Mouse (Mus musculus) heart, adult 11 months (tissue): Measurements from ENCODE around the gene Grap.

Experiments
- DNase-seq: peaks from one replicate; pipeline ENCODE4 v3.0.0; 2022

Grap gene

GRCm38 (mm10) chr11:61685119-61685725, 32.2 kb downstream of the Grap start:
- DNase-seq, result no peak

GRCm38 (mm10) chr11:61686141-61686540, 33.1 kb downstream of the Grap start:
- DNase-seq, result no peak

DNA sequence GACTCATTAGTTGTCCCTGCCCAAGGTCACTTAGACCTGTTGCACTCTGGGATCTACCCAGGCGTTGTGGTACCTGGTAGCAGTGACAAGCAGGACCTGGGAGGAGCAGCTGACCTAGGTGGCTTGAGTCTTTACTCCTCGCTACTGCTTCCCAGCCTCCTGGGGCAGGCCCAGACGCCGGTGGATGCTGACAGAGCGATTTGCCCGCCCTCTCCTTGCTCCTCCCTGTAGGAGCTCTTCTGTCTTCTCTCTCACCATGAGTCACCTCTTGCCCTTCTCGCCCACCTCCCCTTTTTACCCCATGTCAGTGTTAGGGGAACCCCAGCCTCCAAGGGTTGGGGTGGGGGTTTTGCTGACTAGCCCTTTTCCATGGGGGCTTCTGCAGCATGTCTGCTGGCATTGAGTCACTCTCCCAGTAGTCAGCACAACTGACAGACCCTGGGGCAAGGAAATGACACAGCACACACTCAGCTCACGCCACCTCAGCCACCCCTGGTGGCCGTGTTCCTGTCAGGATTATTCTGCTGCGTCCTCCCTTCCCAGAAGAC, 33.9 kb downstream of the Grap start:
- DNase-seq, result no peak

DNA sequence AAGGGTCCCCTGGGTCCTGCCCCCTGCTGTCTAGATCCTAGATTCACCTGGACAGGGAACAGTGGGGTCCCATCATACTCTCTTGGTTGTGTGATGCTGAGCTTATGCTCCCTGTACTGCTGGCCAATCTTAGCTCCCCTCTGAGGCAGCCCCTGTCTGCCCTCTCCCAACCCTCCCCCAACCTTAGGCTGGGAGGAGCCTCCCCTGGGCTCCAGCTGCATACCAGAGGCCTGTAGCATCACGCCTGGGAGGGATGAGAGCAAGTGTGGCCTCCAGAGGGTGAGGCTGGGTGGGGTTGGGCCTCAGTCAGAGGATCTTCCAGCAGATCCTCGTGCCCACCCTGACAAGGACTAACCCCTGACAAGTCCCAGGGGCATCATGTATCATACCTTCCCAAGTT, 34.5 kb downstream of the Grap start:
- DNase-seq, result no peak

DNA sequence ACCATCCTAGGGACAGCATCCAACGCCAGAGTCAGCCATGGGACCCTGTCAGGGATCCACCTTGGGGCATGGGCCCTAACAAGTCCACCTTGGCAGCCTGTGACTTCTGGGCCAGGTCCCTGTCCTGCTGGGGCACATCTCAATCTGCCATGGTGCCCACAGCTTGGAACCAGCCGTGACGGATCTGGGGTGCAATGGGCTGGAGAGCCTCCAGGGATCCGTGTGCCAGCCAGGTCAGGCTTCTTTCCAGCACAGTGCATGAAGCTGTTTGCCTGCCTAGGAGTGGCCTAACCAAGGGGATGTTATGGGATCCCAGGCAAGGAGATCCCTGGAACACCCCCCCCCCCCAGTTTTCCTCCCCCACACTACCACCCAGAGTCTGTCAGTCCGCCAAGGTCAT, 39.9 kb downstream of the Grap start:
- DNase-seq, result no peak

DNA sequence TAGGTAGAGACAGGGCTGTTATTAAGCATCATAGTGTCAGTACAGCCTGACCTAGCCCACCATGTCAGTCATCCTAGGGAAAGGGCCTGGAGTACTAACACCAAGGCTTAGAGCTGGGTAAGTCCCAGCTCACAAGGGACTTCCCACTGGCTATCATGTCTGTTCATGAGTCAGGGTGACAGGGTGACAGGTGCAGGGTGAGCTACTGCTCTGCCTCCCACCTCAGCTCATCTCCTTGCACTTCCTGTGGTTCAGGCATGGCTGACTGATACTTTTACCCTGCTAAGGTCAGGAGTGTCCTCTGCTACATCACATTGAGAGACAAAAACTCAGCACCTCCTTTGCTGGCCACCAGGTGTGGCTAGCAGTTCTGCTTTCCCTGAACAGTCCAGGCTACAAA, 45.8 kb downstream of the Grap start:
- DNase-seq, result no peak

DNA sequence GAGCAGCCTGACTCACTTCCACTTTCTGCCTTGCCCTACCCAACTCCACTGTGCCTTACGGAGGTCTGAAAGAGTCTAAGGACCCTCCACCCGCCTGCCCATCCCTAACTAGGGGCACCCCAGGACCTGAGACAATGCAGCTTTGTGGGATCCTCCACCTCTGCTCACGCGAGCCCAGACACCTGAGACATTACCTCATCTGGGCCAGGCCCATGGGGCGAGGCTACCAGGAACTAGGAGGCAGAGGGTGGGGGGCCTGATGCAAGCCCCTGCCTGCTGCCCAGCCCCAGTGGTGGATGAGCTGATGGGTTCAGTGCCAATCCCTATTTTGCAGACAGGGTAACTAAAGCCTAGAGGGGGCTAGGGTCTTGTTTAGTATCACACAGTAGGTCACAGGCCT, 46.4 kb downstream of the Grap start:
- no peak for DNase-seq

DNA sequence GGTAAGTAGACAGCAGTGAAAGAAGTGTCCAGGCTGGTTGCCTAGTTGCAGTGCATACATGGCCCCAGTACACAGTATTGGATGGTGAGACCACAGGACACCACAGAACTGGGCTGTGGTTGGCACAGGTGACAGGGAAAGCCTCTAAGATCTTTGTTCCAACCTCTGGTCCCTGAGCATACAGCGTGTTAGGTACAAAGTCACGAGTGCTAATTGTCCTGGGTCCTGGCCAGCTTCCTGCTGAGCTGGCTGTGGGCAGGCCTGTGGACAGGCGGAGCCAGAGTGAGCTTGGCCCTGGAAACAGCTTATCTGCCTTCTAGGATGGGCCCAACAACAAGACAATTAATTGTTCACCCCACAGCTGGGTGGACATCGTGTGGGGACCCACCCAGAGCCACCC, 46.9 kb downstream of the Grap start:
- DNase-seq, result peak; percentile 96

DNA sequence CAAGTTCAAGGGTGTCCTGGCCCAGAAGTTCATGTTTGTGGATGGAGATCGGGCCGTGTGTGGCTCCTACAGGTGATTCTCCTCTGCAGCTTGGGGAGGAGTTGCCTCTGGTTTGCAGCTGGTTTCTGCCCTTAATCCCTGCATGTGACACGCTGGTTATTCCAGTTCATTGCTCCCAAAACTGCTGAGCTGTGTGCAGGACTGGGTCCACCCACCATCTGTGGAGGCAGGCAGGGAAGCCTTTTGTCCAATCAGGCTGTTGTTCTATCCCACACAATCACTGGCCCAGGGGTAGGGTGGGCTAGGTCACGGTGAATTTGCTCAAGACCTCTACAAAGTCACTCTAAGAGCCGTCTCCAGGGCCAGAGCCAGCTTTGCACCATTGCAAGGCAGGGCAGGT, 48.6 kb downstream of the Grap start:
- DNase-seq, result no peak

GRCm38 (mm10) chr11:61702494-61702893, 49.4 kb downstream of the Grap start:
- DNase-seq, result no peak

DNA sequence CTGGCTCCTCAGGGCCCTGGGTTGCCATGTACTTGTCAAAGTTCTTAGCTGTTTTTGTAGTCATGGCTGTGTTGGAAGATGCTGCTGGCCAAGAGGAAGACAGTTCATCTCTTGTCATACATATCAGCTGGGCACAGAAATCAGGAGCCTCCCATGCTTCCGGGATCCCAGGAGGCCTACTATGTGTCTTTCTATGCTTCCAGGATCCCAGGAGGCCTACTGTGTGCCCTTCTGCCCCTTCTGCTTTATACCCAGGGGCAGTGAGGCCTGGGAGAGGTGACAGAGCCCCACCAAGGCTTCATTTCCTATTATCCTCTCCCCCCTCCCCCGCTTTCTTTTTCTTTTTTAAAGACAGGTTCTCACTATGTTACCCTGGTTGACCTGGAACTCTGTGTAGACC, 52.5 kb downstream of the Grap start:
- no peak for DNase-seq

DNA sequence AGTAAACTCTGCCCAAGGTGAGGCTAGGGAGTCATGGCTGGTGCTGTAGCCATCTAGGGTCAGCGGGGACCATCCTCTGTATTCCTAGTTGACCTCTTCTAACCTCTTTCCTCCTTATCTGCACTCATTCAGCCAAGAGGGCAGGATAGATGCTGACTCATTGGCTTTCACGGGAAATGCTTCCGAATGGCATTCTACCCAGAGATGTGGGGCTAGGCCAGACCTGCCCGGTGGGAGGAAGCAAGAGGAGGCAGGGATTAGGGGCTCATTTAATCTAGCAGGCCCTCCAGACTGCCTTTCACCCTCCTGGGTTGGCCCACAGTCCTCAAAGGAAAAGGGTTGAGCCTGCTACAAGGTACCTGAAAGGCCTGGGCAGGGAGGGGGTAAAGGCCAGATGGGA, 53.2 kb downstream of the Grap start:
- DNase-seq, result no peak

- DNase-seq, result no peak
Measured at GRCm38 (mm10) chr11:61708928-61709327, 55.9 kb downstream of the Grap start.

DNA sequence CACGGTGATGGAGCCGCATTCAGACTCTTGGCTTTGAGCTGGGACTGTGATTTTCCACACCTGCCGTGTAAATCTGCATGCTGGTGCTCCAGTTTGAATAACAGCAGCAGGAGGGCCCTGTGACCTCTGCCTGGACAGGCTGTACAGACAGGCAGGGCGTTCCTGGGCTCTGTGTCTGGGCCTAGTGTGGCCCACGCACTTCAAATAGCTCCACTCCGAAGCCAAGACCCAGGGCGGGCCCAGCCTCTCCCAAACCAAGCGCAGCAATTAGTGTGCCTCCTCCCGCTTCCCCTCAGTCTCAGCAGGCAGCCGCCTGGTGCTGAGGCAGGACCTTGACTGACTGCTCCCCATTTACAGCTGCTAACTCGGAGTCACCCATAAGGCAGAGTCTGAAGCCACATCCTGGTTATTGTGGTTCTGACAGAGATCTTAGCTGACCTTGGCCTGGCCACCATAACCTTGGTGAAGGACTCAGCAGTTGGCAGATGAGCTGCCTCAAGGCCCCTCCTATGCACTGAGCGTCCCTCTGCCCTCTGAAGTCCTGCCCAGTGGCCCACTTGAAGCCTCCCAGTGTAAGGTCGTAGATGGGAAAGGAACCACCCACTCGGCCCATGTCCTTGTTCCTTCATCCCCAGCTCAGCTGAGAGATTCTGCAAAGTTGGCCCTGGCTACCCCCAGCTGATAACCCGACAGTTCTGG, 60.2 kb downstream of the Grap start:
- DNase-seq, result no peak

DNA sequence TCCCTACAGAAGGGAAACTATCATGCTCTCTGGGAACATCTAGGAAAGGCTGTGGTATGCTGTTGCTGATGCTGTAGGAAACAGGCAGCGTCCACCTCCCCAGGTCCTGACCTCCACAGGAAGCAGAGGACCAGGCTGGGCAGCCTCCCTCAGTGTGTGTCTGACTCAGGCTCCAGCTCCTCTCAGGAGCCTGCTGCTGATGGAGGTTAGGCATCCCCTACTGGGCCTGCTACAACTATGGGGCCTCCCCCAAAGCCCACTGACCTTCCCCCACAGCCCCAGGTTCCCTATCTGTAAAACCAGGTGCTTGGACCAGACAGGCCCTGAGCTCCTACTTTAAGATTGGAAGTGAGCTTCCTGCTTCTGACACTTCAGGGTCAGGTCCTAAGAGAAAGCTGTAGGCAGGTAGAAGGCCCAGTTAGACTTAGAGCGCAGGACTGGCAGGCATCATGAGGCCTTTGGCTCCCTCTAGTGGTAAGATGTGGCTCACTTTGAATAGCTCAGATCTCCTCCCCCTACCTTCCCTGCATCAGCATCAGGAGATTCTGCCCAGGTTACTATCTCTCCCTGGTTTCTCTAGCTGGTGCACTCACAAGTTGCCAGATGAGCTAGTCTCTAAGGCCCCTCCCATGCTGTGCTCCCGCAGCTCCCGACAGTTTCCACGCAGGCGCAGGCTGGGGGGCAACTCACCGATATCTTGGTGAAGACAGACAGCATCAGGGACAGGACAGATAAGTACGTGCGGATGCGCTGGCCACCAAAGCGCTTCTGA, 61.5 kb downstream of the Grap start:
- DNase-seq, result peak; percentile 97

- no peak for DNase-seq
Measured at GRCm38 (mm10) chr11:61715130-61715529, 62.1 kb downstream of the Grap start.

GRCm38 (mm10) chr11:61717990-61718389, 64.9 kb downstream of the Grap start:
- no peak for DNase-seq

DNA sequence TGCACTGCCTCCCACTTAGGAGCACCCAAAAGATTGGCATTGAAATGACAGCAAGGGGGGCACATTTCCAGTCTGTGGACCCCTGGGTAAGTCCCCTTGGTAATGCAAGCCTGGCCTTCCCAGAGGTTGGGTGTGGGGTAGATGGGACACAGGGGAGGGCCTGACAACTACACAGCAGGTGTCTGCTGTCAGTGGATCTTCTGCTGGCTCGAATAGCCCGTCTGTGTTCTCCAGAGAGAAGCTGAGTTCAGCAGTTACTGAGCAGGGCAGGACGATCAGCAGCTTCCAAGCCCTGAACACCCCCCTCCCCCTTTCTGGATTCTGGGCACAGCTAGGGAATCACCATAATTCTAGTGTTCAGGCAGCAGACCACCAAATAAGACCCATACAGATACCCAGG, 66.3 kb downstream of the Grap start:
- peak; percentile 80 for DNase-seq

DNA sequence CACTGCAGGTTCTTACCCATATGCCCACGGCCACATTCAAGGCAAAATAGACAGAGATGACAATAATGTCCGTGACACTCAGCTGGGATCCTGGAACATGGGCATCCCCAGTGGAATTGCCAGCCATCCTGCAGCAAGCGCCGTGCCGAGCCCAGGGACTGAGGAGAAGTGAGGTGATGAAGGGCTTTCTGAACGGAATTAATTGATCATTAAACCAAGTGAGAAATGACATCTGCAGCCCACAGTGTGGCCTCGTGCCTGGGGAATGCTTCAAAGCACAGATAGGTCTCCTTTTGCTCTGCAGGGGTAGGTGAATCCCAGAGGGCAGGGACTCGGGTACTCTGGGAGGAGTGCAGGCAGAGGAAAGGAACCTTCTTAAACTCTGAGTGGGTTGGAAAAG, 66.8 kb downstream of the Grap start:
- DNase-seq, result peak; percentile 88

DNA sequence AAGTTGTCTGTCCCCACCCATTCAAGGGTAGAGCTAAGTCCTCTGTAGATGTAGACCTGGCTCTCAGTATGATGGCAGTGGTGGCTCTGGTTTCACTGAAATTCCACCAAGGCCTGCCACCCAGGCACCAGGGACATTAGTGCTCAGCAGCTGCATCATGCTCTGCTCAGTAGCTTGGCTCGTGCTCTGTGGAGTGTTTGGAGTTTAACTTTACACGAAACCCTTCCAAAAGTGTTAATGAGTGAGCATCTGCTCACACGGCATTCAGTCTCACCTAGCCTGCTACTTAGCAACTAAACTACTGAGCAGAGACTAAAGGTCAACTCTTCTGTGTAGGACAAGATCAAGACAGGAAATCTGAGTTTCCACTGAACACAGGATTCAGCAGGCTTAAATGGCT, 67.6 kb downstream of the Grap start, which contains the start of gene Slc5a10:
Gene Slc5a10, minus strand, starts transcription at position 191 of the 400 bp plus-strand sequence.
- no peak for DNase-seq

DNA sequence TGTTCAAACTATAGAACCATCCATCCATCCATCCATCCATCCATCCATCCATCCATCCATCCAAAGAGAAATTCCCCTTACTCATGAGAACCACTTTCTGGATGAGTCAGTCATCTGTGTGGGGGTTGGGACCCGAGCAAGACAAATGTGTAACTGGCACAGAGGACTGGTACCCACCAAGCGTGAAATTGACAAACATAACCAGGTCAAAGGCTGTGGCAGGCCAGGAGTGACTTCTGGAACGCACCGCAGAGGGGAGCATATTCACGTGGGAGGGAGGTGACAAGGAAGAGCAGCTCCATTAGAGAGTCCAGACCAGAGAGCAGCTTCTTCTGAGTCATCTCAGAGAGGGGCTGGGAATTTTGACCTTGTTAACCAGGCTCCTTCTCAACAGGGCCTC, 69.0 kb downstream of the Grap start:
- DNase-seq, result peak; percentile 63
